Comparison of ENCODE assay signal across 15 mouse cellular contexts in genomic region chr5:26165036-26165790, GRCm38 (mm10). TPM values are rescaled to one million over a fixed set of nuclear protein-coding genes. Genes with fewer than 3 reads are reported as not detected.
DNase-seq lines count a peak whose midpoint lies in the region; ATAC-seq and TF ChIP-seq lines count a peak whose summit lies in the region.
"Had no signal": no experiment of that assay in that cellular context is flagged by ENCODE, and none has a peak within 500 bp of the region (broad histone marks: within the 10 kb centered on the region; RNA-seq: fewer than 3 reads in every experiment).

No protein-coding gene starts in this region.

- no peak for TF ChIP-seq CTCF in lung, embryonic 14.5 days (IDR thresholded peaks at IDR 0.05; ENCODE audit: low read depth)
- no peak for TF ChIP-seq CTCF in lung, adult 2 months (IDR thresholded peaks at IDR 0.05; ENCODE audit: insufficient read depth, low read length)

- H3K4me1 ChIP-seq in lung, embryonic 14.5 days (ENCODE audit: insufficient read depth): no peaks in the 10 kb centered on the region
- H3K4me1 ChIP-seq in lung, adult 2 months (ENCODE audit: control insufficient read depth, insufficient read depth, low read length): no peaks in the 10 kb centered on the region
- no peaks in the 10 kb centered on the region for H3K4me1 ChIP-seq in forebrain, embryonic 15.5 days
- H3K4me1 ChIP-seq: forebrain, embryonic 12.5 days; liver, embryonic 13.5 days; neural tube, embryonic 12.5 days had no signal

- WGBS in lung, embryonic 14.5 days: 60% methylated on average over 8 of the region's 8 CpGs
- WGBS in lung, adult 2 months: 60% methylated on average over 8 of the region's 8 CpGs
- 77% methylated on average over 8 of the region's 8 CpGs for WGBS in forebrain, embryonic 15.5 days

- H3K9me3 ChIP-seq in lung, embryonic 14.5 days (ENCODE audit: low read depth, low read length): no peaks in the 10 kb centered on the region
- H3K9me3 ChIP-seq in forebrain, embryonic 15.5 days: no peaks in the 10 kb centered on the region
- H3K9me3 ChIP-seq: forebrain, embryonic 12.5 days; neural tube, embryonic 12.5 days had no signal

- no peaks in the 10 kb centered on the region for H3K27me3 ChIP-seq in lung, embryonic 14.5 days (ENCODE audit: insufficient read depth, low read length)
- H3K27me3 ChIP-seq in forebrain, embryonic 15.5 days: no peaks in the 10 kb centered on the region
- H3K27me3 ChIP-seq: forebrain, embryonic 12.5 days; liver, embryonic 13.5 days; neural tube, embryonic 12.5 days had no signal

- H3K27ac ChIP-seq in lung, embryonic 14.5 days (ENCODE audit: low read depth): no peak overlapping the region
- H3K27ac ChIP-seq in forebrain, embryonic 15.5 days (replicated peaks): no peak overlapping the region
- H3K27ac ChIP-seq: forebrain, embryonic 12.5 days; liver, embryonic 13.5 days; neural tube, embryonic 12.5 days had no signal

- H3K4me2 ChIP-seq in lung, embryonic 14.5 days: no peak overlapping the region
- H3K4me2 ChIP-seq in forebrain, embryonic 15.5 days (replicated peaks): no peak overlapping the region
- H3K4me2 ChIP-seq: forebrain, embryonic 12.5 days; liver, embryonic 13.5 days; neural tube, embryonic 12.5 days had no signal

- no peak overlapping the region for H3K4me3 ChIP-seq in lung, embryonic 14.5 days (ENCODE audit: low read depth, low read length)
- no peak overlapping the region for H3K4me3 ChIP-seq in lung, adult 2 months (replicated peaks; ENCODE audit: extremely low read depth, low read depth, low read length)
- H3K4me3 ChIP-seq in forebrain, embryonic 15.5 days: no peak overlapping the region
- H3K4me3 ChIP-seq: forebrain, embryonic 12.5 days; liver, embryonic 13.5 days; neural tube, embryonic 12.5 days had no signal

- H3K9ac ChIP-seq in lung, embryonic 14.5 days: no peak overlapping the region
- H3K9ac ChIP-seq in forebrain, embryonic 15.5 days (replicated peaks): no peak overlapping the region
- H3K9ac ChIP-seq: forebrain, embryonic 12.5 days; liver, embryonic 13.5 days; neural tube, embryonic 12.5 days had no signal

- intact Hi-C loops in left cerebral cortex, postnatal 14 days (cut with DNase I): no loop called here

- no peaks in the 10 kb centered on the region for H3K36me3 ChIP-seq in lung, embryonic 14.5 days (ENCODE audit: insufficient read depth)
- no peaks in the 10 kb centered on the region for H3K36me3 ChIP-seq in forebrain, embryonic 15.5 days
- H3K36me3 ChIP-seq: forebrain, embryonic 12.5 days; liver, embryonic 13.5 days; neural tube, embryonic 12.5 days had no signal

- ATAC-seq in lung, embryonic 14.5 days (ENCODE audit: insufficient read depth): peak; percentile 68; the same call in 1 of the 2 replicates
- ATAC-seq in forebrain, embryonic 15.5 days (replicated peaks): no peak

- no peak for TF ChIP-seq POLR2A in lung, adult 2 months (IDR thresholded peaks at IDR 0.05; ENCODE audit: borderline replicate concordance, extremely low read depth, low read depth, low read length)

- peak; percentile 27 for DNase-seq in lung, embryonic 14.5 days
- DNase-seq in lung, adult 2 months: no peak
- DNase-seq in adrenal gland, adult 8-10 months: peak; percentile 87
- peak; percentile 41 for DNase-seq in heart, adult 8-10 months (ENCODE audit: low spot score)
- DNase-seq in layer of hippocampus, adult 9-11 months: peak; percentile 45
- no peak for DNase-seq in left cerebral cortex, postnatal 14 days (ENCODE audit: low spot score in 2 of 2)
- DNase-seq in kidney, postnatal 10 days: no peak
- DNase-seq: kidney, adult 2 months; liver, embryonic 13.5 days; thymus, postnatal 14 days had no signal

RNA-seq across cellular contexts. Expression of gene Gm10220, which starts 44.0 kb away (rescaled TPM):
- 0.12 TPM in 1 of 2 replicates, not detected in the other for polyA plus RNA-seq in lung, embryonic 14.5 days (2014; fragmentation: Nextera tagmentation; extraction: Ambion mirVana)
- polyA plus RNA-seq in lung, adult 2 months (2012; rRNA removed): not detected in 2 replicates
- not detected for total RNA-seq in adrenal gland, adult 8-10 months (2022)
- under 1 TPM in 2 of 4 experiments, not detected in 2; 0.09 to 0.11 TPM for total RNA-seq in heart, adult 8-10 months (2022)
- not detected for total RNA-seq in left cerebral cortex, postnatal 14 days (2021)
- 0.06 TPM in 1 of 2 replicates, not detected in the other for polyA plus RNA-seq in forebrain, embryonic 15.5 days (2015; fragmentation: Nextera tagmentation; extraction: Ambion mirVana)
- total RNA-seq: left cerebral cortex, adult 8-10 months; megakaryocyte-erythroid progenitor cell, adult 5-6 weeks had no signal
- polyA plus RNA-seq: forebrain, embryonic 12.5 days; kidney, adult 2 months; liver, embryonic 13.5 days; neural tube, embryonic 12.5 days had no signal

Comparison
In these comparisons a context has a peak if more than half of its experiments do, and no peak if none do; other contexts are left out.
1. DNase-seq: peak in lung, embryonic 14.5 days (single experiment), adrenal gland, adult 8-10 months (single experiment), heart, adult 8-10 months (single experiment) and layer of hippocampus, adult 9-11 months (single experiment); none in lung, adult 2 months (single experiment), left cerebral cortex, postnatal 14 days (0 of 2) and kidney, postnatal 10 days (single experiment).